Mouse (Mus musculus) retina, postnatal 1 day (tissue): ENCODE data around the gene Cstad.

Experiments used
- DNase-seq: peaks from one replicate; pipeline ENCODE4 v3.0.0-alpha.2; 2012

Cstad gene

DNA sequence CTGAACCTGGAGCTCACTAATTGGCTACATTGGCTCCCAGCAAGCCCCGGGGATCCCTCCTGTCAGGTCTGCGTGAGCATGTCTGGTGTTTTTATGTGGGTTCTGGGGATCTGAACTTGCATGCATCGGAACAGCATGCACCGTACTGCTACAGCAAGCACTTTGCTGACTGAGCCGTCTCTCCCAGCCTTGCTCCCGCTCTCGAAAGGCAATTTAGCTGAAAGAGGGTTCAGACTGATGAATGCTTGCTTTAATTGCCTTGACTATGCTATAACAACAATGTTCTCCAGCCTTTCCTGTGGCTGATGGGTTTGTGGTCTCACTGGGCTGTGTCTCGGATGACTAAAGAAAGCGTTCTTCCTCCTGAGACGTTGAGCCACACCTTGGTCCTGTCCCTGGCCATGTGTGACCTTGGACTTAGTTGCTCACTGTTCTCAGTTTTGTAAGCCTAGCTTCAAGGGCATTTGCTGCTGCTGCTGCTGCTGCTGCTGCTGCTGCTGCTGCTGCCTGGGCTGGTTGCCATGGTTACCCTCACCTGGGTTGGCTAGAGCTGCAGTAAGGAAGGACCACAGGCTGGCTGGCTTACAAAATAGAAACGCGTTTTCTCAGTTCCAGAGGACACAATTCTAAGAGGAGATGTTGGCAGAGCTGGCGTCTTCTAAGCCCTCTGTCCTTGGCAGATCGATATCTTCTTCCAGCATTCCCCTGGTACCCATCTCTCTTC is 34.4 kb downstream of the Cstad start:
- no peak for DNase-seq

DNA sequence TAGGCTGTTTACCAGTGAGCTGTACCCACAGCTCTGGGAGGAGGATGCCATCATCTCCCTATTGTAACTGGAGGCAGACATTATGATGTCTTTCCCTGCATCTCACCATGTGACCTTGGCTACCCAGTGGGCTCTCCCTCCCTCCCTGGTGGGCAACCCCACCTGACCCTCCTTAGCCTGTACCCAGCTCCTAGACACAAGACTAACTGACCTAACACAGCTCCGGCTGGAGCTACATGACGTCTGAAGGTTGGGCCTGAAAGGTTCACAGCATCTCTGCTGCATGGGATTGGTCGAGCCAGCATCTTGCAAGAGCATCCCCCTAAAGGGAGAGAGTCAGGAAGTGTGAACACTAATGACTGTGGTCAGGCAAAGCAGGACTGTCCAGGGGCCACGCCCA is 35.0 kb downstream of the Cstad start:
- DNase-seq = no peak

DNA sequence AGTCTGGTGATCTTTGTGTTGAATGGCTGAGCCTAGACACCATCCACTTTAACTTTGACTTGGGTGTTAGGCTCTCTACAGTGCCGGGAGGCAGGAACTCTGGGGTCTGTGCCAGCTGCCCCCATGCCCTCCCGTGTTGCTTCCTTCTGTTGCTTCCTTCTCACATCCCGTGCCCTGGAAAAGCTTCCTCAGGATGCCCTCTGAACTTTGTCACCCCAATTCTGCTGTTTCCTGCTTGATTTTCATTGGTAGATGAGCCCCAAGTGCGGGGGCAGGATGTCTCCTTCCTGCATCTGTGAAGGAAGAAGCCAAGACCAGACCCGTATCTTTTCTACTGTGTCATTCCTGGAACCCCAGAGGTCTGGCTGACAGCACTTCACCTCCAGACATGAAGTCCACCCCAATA is 41.4 kb downstream of the Cstad start:
- no peak for DNase-seq

DNA sequence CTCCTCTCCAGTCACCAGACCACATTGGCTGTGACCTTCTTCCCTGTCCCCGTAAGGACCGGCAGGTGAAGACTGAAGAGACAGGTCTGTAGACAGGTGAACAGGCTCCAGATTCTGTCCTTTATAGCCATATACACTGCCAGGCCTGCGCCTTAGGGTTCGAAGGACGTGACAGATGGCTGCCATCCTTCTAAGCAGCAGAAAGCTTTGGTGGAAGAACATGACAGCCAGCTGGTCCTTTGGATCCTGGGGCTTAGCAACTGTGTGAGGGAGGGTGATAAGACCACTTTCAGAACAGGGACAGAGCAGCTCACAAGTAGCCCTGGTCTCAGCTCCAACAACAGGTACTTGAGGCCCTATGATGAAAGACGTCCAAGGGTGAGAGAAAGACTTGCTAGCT is 43.2 kb downstream of the Cstad start:
- DNase-seq = peak; percentile 59

DNA sequence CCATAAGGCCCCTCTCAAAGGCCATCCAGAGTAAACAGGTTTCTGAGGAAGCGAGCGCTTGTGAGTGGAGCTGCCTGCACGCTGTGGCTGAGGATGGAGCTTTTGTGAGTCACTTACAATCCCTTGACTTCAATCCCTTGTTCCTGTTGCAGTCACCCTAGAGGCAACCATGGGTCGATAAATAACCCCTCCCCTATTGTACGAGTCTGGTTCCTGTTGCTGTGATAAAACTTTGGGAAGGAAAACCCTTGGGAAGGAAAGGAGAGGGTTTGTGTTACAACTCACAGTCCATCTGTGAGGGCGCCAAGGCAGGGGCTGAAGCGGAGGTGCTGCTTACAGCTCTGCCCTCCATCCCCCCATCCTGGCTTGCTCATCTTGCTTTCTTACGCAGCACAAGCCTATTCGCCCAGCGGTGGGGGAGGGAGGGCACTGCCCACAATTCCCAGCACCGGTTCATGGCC is 45.2 kb downstream of the Cstad start:
- peak; percentile 69 for DNase-seq

DNA sequence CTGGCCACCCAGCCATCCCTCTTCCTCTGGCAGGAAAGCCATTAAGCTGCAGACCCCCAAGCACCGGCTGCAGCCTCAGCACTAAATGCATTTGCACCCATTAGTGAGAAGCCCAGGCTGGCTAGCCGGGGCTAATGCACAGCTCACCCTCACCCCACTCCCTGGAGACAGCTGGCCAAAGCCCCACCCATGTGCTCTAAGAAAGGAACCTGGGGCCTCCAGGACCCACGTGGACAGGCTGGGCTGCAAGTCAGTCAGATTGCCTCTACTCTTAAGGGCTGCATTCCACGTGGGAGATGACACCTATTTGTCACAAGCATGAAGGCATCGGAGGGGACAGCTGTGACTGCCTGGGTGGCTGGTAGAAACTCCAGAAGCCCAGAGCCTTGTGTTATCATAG is 48.0 kb downstream of the Cstad start:
- DNase-seq = peak; percentile 47

DNA sequence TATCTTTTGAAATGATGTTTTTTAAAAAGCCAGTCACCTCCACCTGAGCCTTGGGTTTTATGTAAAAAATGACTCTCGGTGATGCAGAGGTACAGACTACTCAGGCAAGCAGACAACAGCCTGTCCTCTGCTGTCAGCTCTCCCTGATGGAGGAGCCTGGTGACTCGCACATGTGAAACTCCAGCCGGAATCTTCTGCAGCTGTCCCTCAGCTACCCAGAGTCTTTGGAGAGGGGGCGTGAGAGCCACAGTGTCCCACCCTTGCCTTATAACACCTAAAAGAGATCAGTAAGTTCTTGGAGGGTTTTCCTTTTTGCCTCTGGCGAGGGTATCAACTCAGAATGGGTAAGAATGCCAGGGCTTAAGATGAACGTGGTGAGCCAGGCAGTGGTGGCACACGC is 48.6 kb downstream of the Cstad start:
- no peak for DNase-seq

DNA sequence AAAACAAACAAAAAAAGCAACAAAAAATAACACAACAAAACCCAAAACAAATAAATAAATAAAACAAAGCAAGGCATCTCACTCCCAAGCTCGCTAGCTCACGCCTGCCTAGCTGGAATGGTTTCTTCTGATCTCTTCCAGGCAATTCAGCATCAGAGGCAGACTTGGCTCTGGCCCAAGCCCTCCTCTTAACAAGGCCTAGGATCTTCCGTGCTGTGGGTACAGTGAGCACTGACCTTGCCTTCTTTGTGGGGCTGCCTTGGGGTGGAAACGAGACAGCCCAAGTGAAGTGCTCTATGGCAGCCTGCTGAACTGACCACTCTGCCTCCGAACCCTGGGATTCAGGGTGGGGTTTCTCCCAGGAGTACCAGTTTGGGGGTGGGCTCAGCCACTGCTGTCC is 52.0 kb downstream of the Cstad start:
- peak; percentile 83 for DNase-seq

DNA sequence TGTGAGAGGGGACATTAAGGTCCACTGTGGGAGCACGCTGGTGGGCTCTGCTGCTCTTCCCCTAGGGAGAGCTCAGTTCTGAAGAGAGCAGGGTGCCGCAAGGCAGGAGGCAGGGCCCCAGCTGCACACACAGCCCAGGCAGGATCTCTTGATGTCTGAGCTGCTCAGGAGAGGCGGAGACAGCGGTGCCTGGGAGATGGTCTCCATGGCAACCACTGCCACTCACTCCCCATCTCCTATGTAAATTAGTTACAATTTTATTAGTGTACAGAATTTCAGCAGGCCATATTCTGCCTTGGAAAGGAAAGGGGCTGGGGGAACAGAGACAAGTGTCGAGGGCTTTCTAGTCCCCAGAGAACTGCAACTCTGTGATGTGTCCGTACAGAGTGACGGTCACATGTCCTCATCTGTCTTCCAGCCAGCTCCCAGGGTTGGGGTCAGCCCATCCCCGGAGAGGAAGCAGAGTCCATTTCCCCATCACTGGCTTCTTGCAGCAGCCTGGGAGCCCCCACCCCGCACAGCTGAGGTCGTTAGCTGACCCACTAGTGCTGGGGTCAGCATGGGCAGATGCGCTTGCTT is 52.6 kb downstream of the Cstad start:
- DNase-seq = peak; percentile 91

DNA sequence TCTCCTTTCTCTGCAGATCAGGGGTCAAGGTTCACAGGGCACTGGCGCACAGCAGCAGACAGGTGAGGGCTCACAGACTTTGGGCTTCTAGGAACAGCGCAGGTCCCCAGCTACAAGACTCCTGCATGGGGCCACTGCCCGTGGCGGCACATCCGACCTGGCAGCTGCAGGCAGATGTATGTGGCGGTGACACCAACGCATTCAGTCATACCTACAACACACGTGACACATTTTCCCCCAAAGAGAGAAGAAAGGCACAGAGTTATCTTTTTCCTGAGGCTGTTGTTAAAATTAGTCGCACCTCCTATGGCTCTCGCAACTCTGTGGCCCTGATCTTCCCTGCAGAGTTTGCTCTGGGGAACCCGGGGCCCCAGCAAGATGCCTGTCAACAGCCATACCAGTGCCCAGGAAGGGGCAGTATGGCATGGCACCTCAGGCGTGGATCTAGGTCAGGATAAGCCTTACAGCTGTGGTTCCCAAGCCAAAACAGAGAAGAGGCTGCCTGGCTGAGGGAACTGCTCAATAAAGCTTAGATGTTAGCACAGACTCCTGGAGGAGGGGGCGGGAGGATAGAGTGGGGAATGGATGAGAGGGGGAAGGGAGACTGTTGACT is 53.1 kb downstream of the Cstad start:
- DNase-seq = peak; percentile 69

DNA sequence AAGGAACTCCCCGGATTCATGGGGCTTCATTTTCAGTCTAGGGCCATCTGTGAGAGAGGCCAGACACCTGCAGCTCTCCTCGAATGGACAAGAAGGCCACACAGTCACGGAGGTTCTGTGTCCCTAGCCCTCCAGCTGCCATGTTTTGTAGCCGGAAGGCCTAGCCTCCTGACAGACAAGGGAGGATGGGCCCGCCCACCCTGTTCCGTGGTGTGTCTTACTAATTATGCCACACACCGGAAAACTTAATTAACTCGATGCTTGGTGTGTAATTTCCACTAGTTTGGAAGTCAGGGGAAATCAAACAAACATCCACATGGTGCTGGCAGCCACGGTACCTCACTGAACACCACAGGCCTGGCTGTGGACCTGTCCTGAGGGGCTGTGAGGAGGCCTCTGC is 55.4 kb downstream of the Cstad start:
- peak; percentile 78 for DNase-seq

DNA sequence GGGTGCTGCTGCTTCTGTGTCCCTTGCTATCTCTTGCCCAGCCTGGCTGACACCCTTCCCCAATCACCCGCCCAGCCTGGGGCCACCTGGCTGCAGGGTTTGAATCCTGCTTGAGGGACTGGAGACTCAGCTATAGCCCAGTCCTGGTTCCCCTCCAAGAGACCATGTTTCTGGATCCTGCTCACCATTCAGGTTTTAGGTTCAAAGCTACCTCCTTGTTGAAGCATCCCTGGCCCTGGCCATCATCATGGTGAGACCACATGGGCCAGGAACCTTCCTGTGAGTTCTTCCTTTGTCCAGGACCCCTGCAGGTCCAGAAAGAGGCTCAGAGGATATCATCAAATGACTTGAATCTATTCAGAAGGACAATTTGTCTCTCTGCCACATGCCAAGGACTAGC is 57.0 kb downstream of the Cstad start:
- no peak for DNase-seq

DNA sequence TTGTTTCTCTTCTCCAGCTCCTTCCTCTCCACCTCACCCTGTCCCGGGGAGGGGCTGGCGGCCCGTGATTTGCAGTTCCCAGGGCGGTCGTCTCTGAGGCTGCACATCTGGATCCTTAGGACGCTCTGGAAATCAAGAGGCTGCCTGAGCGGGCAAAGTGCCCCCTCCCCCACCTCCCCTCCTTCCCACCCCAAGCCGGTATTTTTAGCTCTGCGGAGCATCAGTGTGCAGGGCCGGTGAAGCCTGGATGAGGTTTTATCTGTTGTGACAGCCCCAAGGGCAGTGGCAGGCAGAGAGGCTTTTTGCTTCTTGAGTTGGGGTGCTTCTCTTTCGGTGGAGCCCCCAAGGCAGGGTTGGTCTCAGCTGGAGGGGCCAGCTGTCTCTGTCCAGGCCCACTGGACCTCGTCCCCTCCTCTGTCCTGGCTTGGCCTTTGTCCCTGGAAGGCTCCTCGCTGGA is 57.8 kb downstream of the Cstad start:
- peak; percentile 87 for DNase-seq

DNA sequence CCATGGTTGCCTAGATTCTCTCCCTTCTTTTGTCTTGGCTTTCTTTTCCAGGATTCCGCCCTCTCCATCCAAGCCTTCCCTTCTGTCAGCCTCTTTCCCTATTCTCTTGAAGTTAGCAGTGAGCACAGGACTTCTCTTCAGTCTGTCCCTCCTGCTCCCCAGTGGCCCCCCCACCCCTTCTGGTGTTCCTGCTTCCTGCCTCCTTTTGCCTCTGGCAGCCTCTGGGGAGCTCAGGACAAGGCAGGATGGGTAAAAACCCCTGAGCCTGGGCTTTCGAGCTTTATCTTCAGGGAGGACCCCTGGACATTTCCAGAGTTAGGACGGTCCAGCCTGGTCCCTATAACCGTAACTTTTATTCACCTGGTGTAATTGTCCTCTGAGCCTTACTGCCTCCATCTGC is 58.2 kb downstream of the Cstad start:
- no peak for DNase-seq

DNA sequence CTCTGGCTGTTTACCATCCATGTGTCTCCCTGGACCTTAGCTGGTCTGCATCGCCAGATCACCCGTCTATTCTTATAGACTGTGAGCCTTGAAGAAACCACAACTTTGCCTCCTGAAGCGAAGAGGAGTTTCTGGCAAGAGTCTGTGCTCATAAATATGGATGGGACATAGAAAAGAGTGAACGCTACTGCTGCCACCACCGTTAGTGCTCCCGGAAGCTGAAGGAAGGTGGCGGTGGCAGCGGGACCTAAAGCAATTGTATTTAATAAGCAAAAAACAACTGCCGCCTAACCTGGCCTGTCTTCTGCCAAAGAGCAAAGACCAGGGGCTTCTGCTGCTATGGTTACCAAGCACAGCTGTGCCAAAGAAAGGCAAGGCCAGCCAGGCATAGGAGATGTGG is 59.3 kb downstream of the Cstad start:
- no peak for DNase-seq

DNA sequence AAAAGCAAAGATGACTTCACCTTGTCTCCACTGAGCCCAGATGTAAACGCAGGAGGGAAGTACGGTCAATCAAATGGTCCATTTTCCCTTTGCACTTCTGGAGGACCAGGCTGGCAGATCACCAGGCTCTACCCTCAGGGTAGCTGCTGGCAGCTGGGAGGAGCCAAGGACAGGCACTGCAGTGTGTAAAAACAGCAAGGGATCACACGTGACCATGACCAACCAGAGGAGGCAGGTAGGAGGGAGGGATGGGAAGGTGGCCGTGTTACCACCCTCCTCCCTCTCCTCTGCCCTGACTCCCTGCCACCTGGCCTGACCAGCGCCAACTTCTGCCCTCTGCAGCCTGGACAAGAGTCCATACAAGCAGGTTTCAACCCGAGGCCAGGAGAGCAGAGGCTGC is 59.7 kb downstream of the Cstad start:
- no peak for DNase-seq

DNA sequence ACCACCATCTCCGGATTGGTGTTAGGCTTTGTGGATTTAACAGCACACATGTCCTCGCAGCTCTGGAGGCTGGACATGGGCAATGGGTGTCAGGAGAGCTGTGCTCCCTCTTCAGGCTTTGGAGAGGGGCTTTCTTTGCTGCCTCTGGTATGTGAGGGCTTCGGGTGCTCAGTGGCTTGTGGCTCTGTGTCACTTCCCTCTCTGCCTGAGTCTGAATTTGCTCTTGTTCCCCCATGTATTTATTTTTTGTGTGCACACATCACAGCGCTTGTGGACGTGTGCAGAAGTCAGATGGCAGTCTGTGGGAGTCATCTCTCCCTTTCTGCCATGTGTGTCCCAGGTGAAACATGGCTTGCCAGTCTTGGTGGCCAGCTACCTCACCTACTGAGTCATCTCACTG is 60.9 kb downstream of the Cstad start:
- DNase-seq = no peak

DNA sequence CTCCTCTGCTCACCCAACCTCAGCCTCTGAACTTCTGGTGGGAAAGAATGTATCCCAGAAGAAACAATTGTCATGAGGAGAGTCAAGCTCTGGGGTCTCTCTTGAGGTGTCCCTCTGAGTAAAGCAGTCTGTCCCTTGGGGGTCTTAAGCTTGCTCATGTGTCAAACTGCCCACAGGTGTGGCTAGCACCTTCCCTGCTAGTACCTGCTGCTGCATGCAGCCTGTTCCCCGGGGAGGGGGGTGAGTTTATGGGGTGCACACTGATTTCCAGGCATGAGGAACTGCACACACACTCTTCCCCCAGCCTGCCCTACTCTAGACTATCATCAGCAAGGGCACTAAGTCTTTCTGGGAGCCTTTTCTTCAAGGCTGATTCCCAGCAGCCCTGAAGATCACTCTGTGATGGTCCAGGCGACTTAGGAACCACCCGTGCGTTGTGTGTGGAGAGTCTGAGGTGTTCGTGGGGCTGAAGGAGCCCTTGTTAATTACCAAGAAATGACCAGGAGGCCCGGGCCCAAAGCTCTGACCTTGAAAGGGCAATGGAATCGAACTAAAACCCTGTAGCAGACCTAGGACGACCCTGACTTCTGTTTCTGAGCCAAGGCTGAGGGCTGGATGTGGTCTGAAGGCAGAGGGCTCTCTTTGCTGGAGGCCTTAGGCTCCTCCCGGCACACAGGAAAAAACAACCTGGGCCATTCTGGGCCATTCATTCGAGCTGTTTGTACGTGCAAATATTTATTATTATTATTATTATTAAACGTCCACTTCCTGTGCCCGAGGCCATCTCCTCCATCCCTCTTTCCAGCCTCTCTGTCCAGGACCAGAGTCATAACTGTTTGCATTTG is 62.1 kb downstream of the Cstad start:
- DNase-seq = no peak

DNA sequence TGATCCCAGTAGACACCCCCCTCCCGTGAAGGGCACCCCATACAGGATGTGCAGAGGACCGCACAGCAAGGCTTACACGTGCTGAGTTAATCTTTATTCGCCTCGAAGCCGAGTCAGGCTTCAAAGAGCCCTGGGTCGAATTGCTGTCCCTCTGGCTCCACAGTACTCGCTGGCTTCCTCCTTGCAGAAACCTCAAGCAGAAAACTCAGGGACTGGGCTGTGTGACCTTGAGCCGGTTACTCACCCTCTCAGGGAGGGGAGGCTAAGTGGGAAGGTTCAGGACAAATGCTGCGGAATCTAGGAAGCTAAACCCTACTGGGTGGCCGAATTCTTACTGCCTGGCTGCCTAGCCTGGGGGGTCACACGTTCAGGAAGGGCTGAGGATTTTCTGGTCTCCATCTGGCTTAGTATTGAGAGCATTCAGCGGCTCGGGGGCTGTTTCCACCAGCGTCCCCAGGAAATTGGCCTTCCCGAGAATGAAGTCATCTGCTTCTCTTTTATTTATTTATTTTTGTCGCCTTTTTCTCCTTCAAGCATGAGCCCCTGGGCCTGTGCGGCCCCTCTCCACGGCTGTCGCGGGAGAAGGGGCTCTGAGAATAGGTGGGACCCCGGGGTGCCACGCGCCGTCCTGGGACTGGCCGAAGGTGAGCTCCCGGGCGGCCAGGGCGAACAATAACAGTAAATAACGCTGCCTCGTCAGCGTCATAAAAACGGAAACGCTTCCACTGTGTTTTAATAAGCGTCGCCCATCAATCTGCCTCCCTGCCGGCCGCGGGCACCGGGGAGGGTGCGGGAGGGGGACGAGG is 63.0 kb downstream of the Cstad start:
- DNase-seq = peak; percentile 83

DNA sequence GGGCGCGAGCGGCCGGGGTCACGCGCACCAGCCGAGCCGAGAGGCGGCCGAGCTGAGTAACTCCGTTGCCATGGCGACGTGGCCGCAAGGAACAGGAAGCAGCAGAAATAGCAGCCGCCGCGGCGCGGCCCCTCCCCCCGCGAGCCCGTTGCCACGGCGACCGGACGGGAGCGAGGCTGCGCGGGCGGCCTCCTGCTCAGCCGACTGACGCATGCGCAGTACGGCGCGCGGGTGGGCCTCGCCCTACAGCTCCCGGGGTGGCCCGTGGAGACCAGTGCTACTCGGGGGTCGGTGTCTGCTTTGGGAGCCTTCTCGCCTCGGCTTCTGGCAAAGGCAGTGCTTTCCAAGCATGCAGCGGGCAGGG is 63.6 kb downstream of the Cstad start:
- DNase-seq = peak; percentile 99
